Mouse (Mus musculus) MEL (cell line): ENCODE data around the gene Dnajc5. TPM values are rescaled to one million over a fixed set of nuclear protein-coding genes. Genes with fewer than 3 reads are reported as not detected.
A peak's percentile ranks its signal among the peaks of the same experiment; 100 is the strongest.

Experiments
- DNase-seq: peaks from one replicate; pipeline ENCODE4 v3.0.0; 2011; ENCODE audit warnings: low read depth, low spot score
- H3K27ac ChIP-seq: 2 replicates; pipeline ENCODE4 v1.5.1; 2012; ENCODE audit warnings: low read depth, mild to moderate bottlenecking, control low read depth, low read length, moderate library complexity; ENCODE audit not compliant: control insufficient read depth
- H3K27me3 ChIP-seq, 2 experiments: fragments of 150-350 bp in 1 of 2; sonication (generic) in 1 of 2; 2 replicates each; pipeline ENCODE4 v1.6.1; 2012; ENCODE audit warnings: low read length in 2 of 2, mild to moderate bottlenecking in 2 of 2, improper control_type of control experiment in 1 of 2, moderate library complexity in 1 of 2; ENCODE audit not compliant: insufficient read depth in 2 of 2, control insufficient read depth in 1 of 2
- H3K36me3 ChIP-seq, 2 experiments: 2 replicates each; pipeline ENCODE4 v1.6.1; 2012 to 2014; ENCODE audit warnings: low read length in 2 of 2, improper control_type of control experiment in 1 of 2, inconsistent platforms in 1 of 2, mild to moderate bottlenecking in 1 of 2; ENCODE audit not compliant: insufficient read depth in 2 of 2, control insufficient read depth in 1 of 2
- H3K4me1 ChIP-seq, 2 experiments: fragments of 150-350 bp in 1 of 2; sonication (generic) in 1 of 2; 2 replicates each; pipeline ENCODE4 v1.6.1; 2012; ENCODE audit warnings: low read length in 2 of 2, improper control_type of control experiment in 1 of 2, mild to moderate bottlenecking in 1 of 2; ENCODE audit not compliant: insufficient read depth in 2 of 2, control insufficient read depth in 1 of 2
- H3K4me3 ChIP-seq, 2 experiments: fragments of 150-350 bp in 1 of 2; sonication (generic) in 1 of 2; 2 replicates each; pipeline ENCODE4 v1.5.1; 2012; ENCODE audit warnings: low read depth in 2 of 2, low read length in 2 of 2, mild to moderate bottlenecking in 2 of 2, moderate library complexity in 2 of 2, control low read depth in 1 of 2, improper control_type of control experiment in 1 of 2; ENCODE audit not compliant: control insufficient read depth in 1 of 2, insufficient read depth in 1 of 2
- H3K79me2 ChIP-seq: 2 replicates; pipeline ENCODE4 v1.6.1; 2012; ENCODE audit warnings: mild to moderate bottlenecking, low read length, moderate library complexity; ENCODE audit not compliant: control insufficient read depth, poor library complexity, insufficient read depth
- H3K9ac ChIP-seq: 2 replicates; pipeline ENCODE4 v1.6.1; 2012; ENCODE audit warnings: low read depth, mild to moderate bottlenecking, control low read depth, low read length, moderate library complexity; ENCODE audit not compliant: control insufficient read depth, poor library complexity, severe bottlenecking
- H3K9me3 ChIP-seq: fragments of 150-350 bp; sonication (generic); replicated peaks from 2 replicates; pipeline ENCODE4 v1.6.1; 2012; ENCODE audit warnings: mild to moderate bottlenecking, low read length, improper control_type of control experiment, moderate library complexity; ENCODE audit not compliant: insufficient read depth
- BHLHE40 ChIP-seq: IDR thresholded peaks from 2 replicates; pipeline ENCODE4 v1.6.1; 2012; ENCODE audit warnings: low read depth, mild to moderate bottlenecking, inconsistent platforms, low read length, improper control_type of control experiment, borderline replicate concordance
- CHD1 ChIP-seq: IDR thresholded peaks from 2 replicates; pipeline ENCODE4 v1.6.1; 2012; ENCODE audit warnings: low read depth, mild to moderate bottlenecking, inconsistent platforms, low read length, improper control_type of control experiment
- CHD2 ChIP-seq: IDR thresholded peaks from 2 replicates; pipeline ENCODE4 v1.6.1; 2011; ENCODE audit warnings: low read length, improper control_type of control experiment
- GABPA ChIP-seq: IDR thresholded peaks from 2 replicates; pipeline ENCODE4 v1.6.1; 2012; ENCODE audit warnings: low read depth, mild to moderate bottlenecking, inconsistent platforms, low read length, improper control_type of control experiment, moderate library complexity
- HCFC1 ChIP-seq: IDR thresholded peaks from 2 replicates; pipeline ENCODE4 v1.6.1; 2012; ENCODE audit warnings: low read depth, mild to moderate bottlenecking, inconsistent platforms, low read length, improper control_type of control experiment, moderate library complexity
- KAT2A ChIP-seq: conservative IDR thresholded peaks from 2 replicates; pipeline ENCODE4 v1.6.1; 2012; ENCODE audit warnings: low read depth, low read length, improper control_type of control experiment, inconsistent platforms
- MAFK ChIP-seq: IDR thresholded peaks from 2 replicates; pipeline ENCODE4 v1.6.1; 2011; ENCODE audit warnings: low read depth, mild to moderate bottlenecking, low read length, improper control_type of control experiment, borderline replicate concordance
- MAZ ChIP-seq: IDR thresholded peaks from 2 replicates; pipeline ENCODE4 v1.6.1; 2012; ENCODE audit warnings: low read depth, mild to moderate bottlenecking, inconsistent platforms, low read length, improper control_type of control experiment
- MEF2A ChIP-seq: IDR thresholded peaks from 2 replicates; pipeline ENCODE4 v1.6.1; 2014; ENCODE audit warnings: low read depth, mild to moderate bottlenecking, inconsistent platforms, low read length, improper control_type of control experiment; ENCODE audit not compliant: poor library complexity, insufficient replicate concordance, severe bottlenecking; ENCODE audit errors: extremely low read depth
- MXI1 ChIP-seq: IDR thresholded peaks from 2 replicates; pipeline ENCODE4 v1.6.1; 2011; ENCODE audit warnings: mild to moderate bottlenecking, low read depth, low read length, improper control_type of control experiment
- NELFE ChIP-seq: IDR thresholded peaks from 2 replicates; pipeline ENCODE4 v1.6.1; 2011; ENCODE audit warnings: low read depth, low read length, improper control_type of control experiment
- NRF1 ChIP-seq: IDR thresholded peaks from 2 replicates; pipeline ENCODE4 v1.6.1; 2014; ENCODE audit warnings: low read depth, mild to moderate bottlenecking, inconsistent platforms, low read length, improper control_type of control experiment, moderate library complexity; ENCODE audit not compliant: poor library complexity, insufficient read depth, severe bottlenecking
- POLR2AphosphoS5 ChIP-seq: IDR thresholded peaks from 2 replicates; pipeline ENCODE4 v1.6.1; 2012; ENCODE audit warnings: low read depth, borderline replicate concordance, mild to moderate bottlenecking, inconsistent platforms, low read length, moderate library complexity, mixed read lengths
- RAD21 ChIP-seq: IDR thresholded peaks from 2 replicates; pipeline ENCODE4 v1.6.1; 2011; ENCODE audit warnings: mild to moderate bottlenecking, low read depth, low read length, improper control_type of control experiment
- RCOR1 ChIP-seq: IDR thresholded peaks from 2 replicates; pipeline ENCODE4 v1.6.1; 2012; ENCODE audit warnings: low read depth, mild to moderate bottlenecking, inconsistent platforms, low read length, improper control_type of control experiment
- SIN3A ChIP-seq: IDR thresholded peaks from 2 replicates; pipeline ENCODE4 v1.6.1; 2012; ENCODE audit warnings: low read length, improper control_type of control experiment, inconsistent platforms
- TBP ChIP-seq: IDR thresholded peaks from 2 replicates; pipeline ENCODE4 v1.8.0; 2011; ENCODE audit warnings: low read depth, low read length, improper control_type of control experiment
- UBTF ChIP-seq: IDR thresholded peaks from 2 replicates; pipeline ENCODE4 v1.6.1; 2012; ENCODE audit warnings: low read depth, mild to moderate bottlenecking, inconsistent platforms, low read length, improper control_type of control experiment, moderate library complexity, borderline replicate concordance; ENCODE audit not compliant: insufficient read depth
- USF1 ChIP-seq: IDR thresholded peaks from 2 replicates; pipeline ENCODE4 v1.6.1; 2014; ENCODE audit warnings: low read depth, mild to moderate bottlenecking, inconsistent platforms, low read length, improper control_type of control experiment, moderate library complexity
- ZC3H11A ChIP-seq: IDR thresholded peaks from 2 replicates; pipeline ENCODE4 v1.6.1; 2012; ENCODE audit warnings: low read depth, mild to moderate bottlenecking, inconsistent platforms, low read length, improper control_type of control experiment
- ZKSCAN1 ChIP-seq: IDR thresholded peaks from 2 replicates; pipeline ENCODE4 v1.6.1; 2012; ENCODE audit warnings: low read depth, mild to moderate bottlenecking, inconsistent platforms, low read length, improper control_type of control experiment, moderate library complexity
- ZMIZ1 ChIP-seq: IDR thresholded peaks from 2 replicates; pipeline ENCODE4 v1.6.1; 2012; ENCODE audit warnings: low read depth, mild to moderate bottlenecking, inconsistent platforms, low read length, improper control_type of control experiment, moderate library complexity
- ZNF384 ChIP-seq: IDR thresholded peaks from 2 replicates; pipeline ENCODE4 v1.6.1; 2012; ENCODE audit warnings: low read depth, mild to moderate bottlenecking, inconsistent platforms, low read length, improper control_type of control experiment
- polyA plus RNA-seq, 2 experiments: library from polyadenylated mRNA; stranded (reverse) in 1 of 2; unstranded in 1 of 2; fragments of >175 nt in 1 of 2; fragments of >200 nt in 1 of 2; gene quantifications; 2 replicates each; pipeline versions ENCODE4 v1.2.1 to v1.2.4; 2012; ENCODE audit warnings: low replicate concordance in 2 of 2, low read depth in 1 of 2; ENCODE audit not compliant: insufficient read length in 2 of 2, insufficient read depth in 1 of 2, missing spikeins in 1 of 2
- total RNA-seq: library from RNA; depleted of rRNA; stranded (reverse); fragments of 300-350 nt; gene quantifications from 2 replicates; pipeline ENCODE4 v1.2.3, GENCODE M21; 2012

Gene Dnajc5
- total and polyA plus RNA-seq, 3 experiments = 51.9 to 338 (median 57.9) TPM

DNA sequence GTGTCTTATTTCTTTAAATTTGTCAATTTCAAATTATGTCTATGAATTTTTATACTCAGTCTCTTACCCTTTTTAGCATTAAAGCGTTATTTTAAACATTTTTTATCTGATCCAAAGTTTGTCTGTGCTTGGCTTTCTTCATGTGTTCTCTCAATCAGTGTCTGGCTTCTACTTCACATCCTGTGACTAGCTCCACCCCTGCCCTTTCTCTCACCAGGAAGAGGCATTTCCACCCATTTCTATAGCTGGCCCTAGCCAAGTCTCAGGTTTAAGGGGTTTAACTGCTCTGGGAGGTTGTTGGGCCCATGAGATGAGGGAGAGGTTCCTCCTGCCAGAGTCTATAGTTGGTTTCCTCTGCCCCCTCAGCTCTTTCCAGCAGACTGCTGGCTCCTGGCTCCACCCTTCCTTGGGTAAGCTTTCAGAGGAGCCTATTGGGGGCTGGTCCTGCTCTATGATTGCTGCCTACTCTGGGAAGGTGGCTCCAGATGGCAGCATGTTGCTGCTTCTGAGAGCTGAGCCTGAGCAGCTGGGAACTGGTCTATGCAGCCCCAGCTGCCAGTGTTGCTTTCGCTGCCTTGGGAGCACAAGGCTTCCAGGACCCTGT, 17.3 kb downstream of the Dnajc5 start:
- Histone ChIP-seq H3K79me2 (peaks cover 52% of the 10 kb centered on the region), H3K27me3 (no peaks in the 10 kb centered on the region), H3K9me3 (no peaks in the 10 kb centered on the region), H3K4me1 (peaks cover 0 to 9% of the 10 kb centered on the region in 2 experiments; a peak in 3 of 4 replicates), H3K27ac (peak overlapping the region; percentile 19; the same call in 1 of the 2 replicates), H3K9ac (no peak overlapping the region), H3K4me3 (no peak overlapping the region), H3K36me3 (peaks cover 9 to 13% of the 10 kb centered on the region in 2 experiments)
- no peak for TF ChIP-seq MAFK
- TF ChIP-seq POLR2AphosphoS5 = no peak
- TF ChIP-seq RCOR1 = no peak
- no peak for TF ChIP-seq NELFE
- DNase-seq = peak; percentile 29

GRCm38 (mm10) chr2:181541761-181542380, 21.6 kb downstream of the Dnajc5 start:
- Histone ChIP-seq H3K27ac (no peak overlapping the region), H3K4me3 (no peak overlapping the region), H3K36me3 (peaks cover 7 to 23% of the 10 kb centered on the region in 2 experiments), H3K4me1 (peaks cover 0 to 6% of the 10 kb centered on the region in 2 experiments; a peak in 3 of 4 replicates), H3K27me3 (no peaks in the 10 kb centered on the region), H3K79me2 (peaks cover 37% of the 10 kb centered on the region), H3K9ac (no peak overlapping the region), H3K9me3 (no peaks in the 10 kb centered on the region)
- TF ChIP-seq MAZ (no peak), ZKSCAN1 (no peak), BHLHE40 (no peak), ZMIZ1 (no peak), ZNF384 (no peak), TBP (no peak), SIN3A (no peak), KAT2A (no peak), MXI1 (no peak), RAD21 (no peak), UBTF (no peak), USF1 (no peak), MEF2A (no peak), MAFK (no peak), GABPA (no peak), ZC3H11A (no peak), CHD2 (no peak), CHD1 (no peak), HCFC1 (no peak), NRF1 (no peak)
- DNase-seq = no peak
